Mouse (Mus musculus) left cerebral cortex, postnatal 14 days (tissue): Measurements from ENCODE around the gene Nfxl1. TPM values are rescaled to one million over a fixed set of nuclear protein-coding genes. Genes with fewer than 3 reads are reported as not detected.
"Not testable (repeated sequence)": the region's sequence is repeated elsewhere in the genome, so short reads cannot be mapped to it uniquely, and the experiment has no call there.

Source experiments
- DNase-seq, 2 experiments: peaks; one replicate each; pipeline ENCODE4 v3.0.0; 2021 to 2022; ENCODE audit warnings: low spot score in 2 of 2, mixed read lengths in 1 of 2
- intact Hi-C: fragments of 180-260 bp; cut with DNase I; formaldehyde crosslinking; loops from one replicate; pipeline ENCODE4 v1.15.1; 2025
- long read RNA-seq, 2 experiments: library from polyadenylated mRNA; stranded (forward); transcript quantifications; one replicate each; pipeline ENCODE4 v2.0.0; 2021
- total RNA-seq, 2 experiments: library from RNA; stranded (reverse); gene quantifications; 2 replicates each; pipeline ENCODE4 v1.2.3; 2021

The Nfxl1 gene
- 10 to 100 TPM; 11.2 to 17.1 TPM for total RNA-seq
- long read RNA-seq, experiment 1, partial matches to known transcripts = 2 of 9 reads
- long read RNA-seq, experiment 1, other reads (novel, unspliced or antisense) = 3 of 9 reads
- long read RNA-seq, experiment 2, partial matches to known transcripts = 5 of 13 reads
- long read RNA-seq, experiment 2, other reads (novel, unspliced or antisense) = 4 of 13 reads

DNA sequence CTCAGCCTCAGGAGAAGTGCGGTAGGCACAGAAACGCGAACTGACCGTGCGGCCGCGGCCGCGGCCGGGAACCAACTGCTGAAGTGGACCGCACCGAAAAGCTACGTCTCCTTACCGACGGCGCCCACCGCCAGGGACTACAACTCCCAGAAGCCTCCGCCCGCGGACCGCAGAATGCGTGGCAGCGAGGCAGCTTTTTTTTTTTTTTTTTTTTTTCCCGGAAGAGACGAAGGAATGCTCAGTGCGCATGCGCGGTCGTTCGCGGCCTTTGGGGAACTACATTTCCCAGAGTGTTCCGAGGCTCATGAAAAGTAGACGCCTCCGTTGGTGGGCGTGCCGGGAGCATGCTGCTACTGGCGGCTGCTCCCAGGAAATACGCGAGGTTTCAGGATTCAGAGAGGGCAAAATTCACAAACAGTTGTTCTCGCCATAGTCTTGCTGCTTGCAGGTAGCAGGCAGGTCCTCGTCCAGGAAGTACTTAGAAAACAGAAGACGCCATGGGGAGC lies at the start of gene Nfxl1:
Gene Nfxl1, minus strand, starts transcription at position 141 of the 506 bp plus-strand sequence.
- intact Hi-C loops = loop anchor here (5.0 to 10.0 kb wide), 2 partner anchors 155 to 198 kb away; no protein-coding TSS in a partner anchor

DNA sequence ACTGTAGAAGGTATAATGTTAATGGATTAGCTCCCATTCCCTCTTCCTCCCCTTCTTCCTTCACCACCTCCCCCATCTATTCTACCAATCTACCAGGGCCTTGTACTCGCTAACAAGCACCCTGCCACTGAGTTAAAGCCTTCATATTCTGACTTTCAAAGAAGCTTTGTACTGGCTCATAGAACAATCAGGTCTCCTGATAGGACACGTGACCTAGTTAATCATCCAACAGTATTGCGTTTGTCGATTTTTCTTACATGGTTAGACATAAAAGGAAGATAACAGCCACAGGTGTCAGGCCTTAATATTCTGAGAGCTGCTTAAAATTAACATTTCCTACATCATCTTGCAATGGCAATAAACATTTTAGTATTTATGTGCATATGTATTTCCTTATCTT lies 43.7 kb upstream of the Nfxl1 start:
- intact Hi-C loops = no loop called here
- no peak for DNase-seq

More for the DNA sequence above, at the start of gene Nfxl1:
- peak; percentile 97 to 99 for DNase-seq

DNA sequence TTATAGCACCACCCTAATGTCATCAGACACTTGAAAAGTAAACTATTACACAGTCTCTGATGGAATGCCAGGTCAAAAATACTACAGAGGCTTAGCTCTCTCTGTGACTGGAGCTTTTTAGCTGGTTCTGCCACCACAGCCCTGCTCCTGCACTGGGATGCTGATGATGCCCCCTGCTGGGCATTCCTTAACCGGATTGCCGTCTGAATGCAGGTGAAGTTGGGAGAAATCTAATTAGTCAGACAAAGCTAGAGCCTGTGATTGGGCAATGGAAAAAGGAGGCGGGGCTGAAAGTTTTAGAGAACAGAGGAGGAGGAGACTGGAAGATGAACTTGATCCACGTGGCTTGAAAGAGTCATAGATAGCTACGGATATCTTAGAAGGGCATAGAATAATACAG lies 41.5 kb upstream of the Nfxl1 start:
- DNase-seq = peak in 1 of 2 experiments; percentile 16
- intact Hi-C loops = no loop called here

DNA sequence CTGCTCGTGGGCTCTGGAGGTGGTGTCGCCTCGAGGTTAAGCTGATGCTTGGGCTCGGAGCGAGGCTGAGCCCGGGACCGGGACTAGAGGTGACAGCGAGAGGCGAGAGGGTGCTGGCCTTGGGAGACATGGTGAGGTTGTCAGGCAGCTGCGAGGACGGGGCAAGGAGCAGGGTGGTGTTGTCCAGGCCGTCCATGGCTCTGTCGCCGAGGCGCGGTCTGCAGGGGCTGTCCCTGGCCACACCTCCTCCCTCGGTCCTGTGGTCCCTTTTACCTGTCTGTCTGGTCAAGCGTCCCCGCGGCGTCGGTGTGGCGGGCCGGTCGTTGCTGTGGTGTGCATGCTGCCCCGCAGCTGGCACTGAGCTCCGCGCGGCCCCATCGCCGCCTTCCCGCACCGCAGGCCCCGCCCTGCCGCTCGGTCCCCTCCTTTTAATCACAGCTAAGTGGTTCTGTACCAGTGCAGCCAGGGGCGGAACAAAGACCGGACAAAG lies 27.8 kb upstream of the Nfxl1 start, which contains the start of gene Gm5868:
Gene Gm5868, minus strand, starts transcription at position 360 of the 490 bp plus-strand sequence.
- intact Hi-C loops = loop anchor here (5.0 kb wide), 1 partner anchor 420 kb away; the partner anchor contains the start of gene Slc10a4
- no peak for DNase-seq

DNA sequence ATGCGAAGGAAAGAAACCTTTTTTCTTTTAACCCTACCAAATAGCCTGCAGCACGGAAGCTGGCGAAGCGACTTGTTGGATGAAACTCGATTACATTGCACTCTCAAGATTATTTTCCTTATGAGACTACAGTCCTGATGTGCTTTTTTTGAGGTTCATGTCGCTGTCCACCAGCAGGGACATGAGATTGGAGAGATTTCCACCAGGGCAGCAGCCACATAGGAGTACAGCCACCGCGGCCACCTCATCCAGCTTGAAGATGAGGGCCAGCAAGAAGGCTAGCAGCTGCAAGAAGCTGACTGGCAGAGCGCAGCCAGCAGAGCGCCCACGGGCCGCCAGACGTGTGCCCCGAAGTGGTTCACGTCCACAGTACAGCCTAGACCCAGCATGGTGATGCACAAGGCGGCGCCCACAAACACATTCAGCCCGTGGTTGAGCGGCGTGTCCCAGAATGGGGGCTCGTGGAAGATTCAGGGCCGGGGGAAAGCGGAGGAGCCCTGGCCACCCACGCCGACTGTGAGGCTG lies 27.2 kb upstream of the Nfxl1 start:
- intact Hi-C loops = loop anchor here (5.0 kb wide), 1 partner anchor 421 kb away; the partner anchor contains the start of gene Slc10a4
- DNase-seq = not testable (repeated sequence)

DNA sequence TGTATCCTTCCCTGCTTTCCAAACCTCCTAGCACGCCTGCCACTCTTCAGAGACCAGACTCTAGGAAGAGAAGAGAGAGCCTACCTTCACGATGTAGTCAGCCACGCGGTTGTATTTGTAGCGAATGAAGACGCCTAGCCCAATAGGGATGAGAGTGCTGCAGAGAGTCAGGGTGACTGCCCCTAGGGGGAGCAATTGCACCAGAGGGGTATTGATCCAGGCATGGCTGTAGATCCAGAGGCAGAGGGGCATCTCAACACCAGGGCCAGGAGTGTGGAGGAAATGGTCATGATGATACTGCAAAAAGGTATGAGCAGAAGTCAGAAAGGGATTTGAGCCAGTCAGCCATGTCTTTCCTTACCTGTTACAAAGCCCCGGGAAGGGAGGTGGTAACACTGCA lies 26.6 kb upstream of the Nfxl1 start:
- DNase-seq = not testable (repeated sequence)
- intact Hi-C loops = loop anchor here (5.0 kb wide), 1 partner anchor 421 kb away; the partner anchor contains the start of gene Slc10a4

DNA sequence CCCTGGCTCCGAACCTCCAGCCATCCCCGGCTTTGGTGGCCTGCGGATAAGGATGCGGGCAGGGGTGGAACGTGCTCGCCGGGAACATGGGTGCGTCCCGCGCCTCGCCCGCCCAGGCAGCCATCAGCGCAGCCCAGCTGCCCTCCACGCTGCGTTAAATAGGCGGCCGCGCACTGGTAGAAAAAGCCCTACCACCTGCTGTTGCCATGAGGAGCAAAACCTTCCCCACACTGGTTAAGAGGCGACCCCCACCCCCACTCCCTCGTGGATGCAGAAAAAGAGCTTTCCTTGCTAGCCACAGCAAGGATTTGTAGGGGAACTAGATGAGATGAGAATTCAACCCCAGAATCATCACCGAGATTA lies 21.5 kb upstream of the Nfxl1 start, which contains the start of gene Zar1:
Gene Zar1, minus strand, starts transcription at position 285 of the 363 bp plus-strand sequence.
- intact Hi-C loops, DNase-seq: not testable (repeated sequence)

DNA sequence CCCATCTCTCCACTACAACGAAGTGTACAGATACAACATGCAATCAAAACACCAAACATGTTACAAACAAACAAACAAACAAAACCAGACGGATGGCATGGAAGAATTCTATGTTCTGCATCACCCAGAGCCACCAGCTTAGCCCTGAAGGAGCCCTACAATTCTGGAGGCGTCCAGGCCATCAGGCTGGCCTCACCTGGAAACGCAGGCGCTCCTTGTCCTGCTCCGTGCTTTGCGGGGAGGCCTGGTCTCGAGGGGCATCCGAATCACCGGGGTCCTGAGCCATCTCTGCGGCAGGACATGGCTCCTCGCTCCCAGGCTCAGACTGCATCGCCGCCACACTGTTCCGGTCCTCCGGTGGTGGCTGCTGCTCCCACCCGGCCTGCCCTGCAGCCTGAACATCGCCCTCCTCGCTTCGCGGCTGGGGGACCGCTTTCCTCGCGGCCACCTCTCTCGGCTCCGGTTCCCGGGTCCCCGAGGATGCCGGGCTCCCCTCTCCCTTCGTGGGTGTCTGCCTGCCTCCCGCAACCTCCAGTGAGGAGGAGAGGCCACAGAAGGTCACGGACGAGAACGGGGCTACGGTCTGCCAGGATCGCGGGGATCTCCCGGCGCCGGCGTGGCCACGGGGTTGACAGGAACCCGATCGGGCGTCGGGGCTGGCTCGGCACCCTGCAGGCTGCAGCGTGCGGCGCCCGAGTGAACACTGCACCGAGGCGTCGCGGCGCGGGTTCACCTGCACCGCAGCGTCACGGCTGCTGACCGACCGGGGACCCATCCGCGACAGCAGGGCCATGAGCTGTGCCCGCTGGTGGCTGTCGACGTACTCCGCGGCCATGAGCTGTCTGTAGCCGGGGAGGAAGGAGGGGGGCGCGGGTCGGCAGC lies 20.8 kb upstream of the Nfxl1 start:
- intact Hi-C loops, DNase-seq: not testable (repeated sequence)

DNA sequence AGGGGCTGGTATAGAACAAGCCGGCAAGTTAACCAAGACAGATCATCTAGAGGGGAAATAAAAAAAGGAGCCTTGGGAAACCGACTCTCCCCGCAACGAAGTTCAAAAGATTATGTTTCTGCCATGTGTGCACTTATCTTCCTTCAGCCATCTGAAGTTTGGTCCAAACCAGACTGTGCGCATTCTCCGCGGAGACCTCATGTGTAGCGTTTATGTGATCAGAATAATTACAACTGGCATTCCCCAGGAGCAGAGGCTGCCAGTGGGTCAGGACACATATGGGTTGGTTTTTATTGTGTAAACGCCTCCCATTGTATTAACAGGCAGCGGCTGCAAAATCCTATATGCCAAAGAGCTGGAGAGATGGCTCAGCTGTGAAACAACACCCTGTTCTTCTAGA lies 20.1 kb upstream of the Nfxl1 start:
- DNase-seq = not testable (repeated sequence)
- intact Hi-C loops = loop anchor here (5.0 kb wide), 1 partner anchor 438 kb away; no protein-coding TSS in a partner anchor

DNA sequence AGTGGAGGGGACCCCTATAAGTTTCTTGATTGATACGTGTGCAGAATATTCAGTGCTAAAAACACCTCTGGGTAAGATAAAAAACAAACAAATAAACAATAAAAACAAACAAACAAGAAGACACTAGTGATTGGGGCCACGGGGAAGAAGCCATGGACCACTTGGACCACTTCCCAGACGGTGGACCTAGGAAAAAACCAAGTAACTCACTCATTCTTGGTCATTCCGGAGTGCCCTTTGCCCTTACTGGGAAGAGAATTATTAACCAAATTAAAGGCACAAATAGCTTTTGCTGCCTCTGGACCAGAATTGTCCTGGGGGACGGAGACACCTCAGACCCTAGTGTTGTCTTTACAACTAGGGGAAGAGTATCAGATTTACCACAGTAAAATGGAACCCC lies 6.1 kb upstream of the Nfxl1 start:
- intact Hi-C loops = no loop called here
- DNase-seq = no peak

DNA sequence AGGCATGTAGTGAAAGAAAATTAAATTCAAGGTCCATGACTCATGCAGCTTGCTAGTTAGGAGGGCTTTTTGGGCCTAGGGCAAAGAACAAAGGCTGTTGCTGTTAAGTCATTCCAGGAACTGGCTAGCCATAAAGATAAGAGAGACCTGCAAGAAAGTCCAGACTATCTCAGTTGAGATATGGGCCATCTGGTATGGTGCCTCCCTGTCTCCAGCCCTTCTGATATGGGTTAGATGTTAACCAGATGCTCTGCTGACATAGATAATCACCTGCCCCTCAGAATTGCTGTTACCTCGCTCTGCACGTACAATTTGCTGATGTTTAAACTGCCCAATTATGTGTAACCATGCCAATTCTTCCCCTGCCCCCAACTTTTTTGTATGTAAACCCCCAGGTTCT lies 3.7 kb upstream of the Nfxl1 start:
- intact Hi-C loops = not testable (repeated sequence)

DNA sequence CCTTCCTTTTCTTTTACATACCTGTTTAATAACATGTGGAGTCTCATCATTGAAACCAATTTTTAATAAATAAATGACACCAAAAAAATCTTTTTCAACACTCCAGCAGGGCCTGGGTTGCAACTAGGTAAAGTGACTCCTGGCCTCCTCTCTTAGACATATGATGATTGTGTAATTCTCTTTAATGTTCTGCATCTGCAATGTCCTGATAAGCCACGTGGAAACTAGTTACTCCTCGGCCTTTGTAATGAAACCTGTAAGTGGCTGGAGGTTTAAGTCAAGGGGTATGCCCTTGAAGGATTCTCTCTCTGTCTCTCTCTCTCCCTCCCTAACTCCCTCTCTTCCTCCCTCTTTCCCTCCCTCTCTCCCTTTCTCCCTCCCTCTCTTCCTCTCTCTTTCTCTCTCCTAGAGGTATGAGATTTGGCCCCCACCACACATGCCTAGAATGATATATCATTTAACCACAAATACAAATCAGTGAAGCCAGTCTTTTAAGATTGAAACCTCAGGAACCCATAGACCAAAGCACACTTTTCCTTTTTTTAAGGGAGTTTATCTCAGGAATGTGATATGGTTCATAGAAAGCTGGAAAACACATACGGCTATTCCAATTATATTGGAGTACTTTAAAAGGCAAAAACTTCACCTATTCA lies 1.6 kb upstream of the Nfxl1 start:
- intact Hi-C loops = no loop called here
- DNase-seq = no peak

More for the DNA sequence above, 3.7 kb upstream of the Nfxl1 start:
- not testable (repeated sequence) for DNase-seq

DNA sequence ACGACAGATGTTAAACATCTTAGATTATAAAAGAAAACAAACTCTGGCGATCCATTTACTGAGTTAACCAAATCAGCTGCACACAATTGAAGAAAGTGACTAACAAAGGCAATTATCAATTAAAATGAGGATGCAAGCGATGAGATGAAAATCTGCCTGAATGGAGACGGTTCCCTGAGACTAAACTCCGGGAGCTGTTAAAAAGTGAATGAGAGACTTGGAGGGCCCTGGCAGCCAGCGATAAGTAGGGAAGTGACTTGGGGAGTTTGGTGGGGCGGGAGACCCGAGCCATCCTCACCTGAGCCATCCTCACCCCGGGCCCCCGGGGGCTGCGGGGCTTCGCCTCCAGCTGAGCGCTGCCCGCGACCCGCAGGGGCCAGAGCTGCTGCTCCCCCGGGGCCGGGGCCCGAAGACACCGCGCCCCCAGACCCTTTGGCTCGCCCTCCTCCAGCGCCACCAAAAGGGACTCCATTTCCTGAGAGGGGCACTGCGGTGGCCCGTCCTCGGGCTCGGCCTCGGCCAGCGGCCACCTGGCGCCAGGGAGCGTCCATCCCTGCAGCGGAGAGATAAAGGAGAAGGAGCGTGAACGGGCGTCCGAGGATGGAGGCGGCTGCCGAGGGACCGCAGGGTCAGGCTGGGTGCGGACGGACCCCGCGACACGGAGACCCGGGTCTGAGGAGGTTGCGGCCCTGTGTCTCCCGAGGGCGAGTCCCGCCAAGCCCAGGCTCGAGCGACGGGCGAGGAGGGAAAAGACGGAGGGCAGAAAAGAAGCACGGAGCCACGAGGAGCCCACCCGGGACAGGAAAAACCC lies 563 bp downstream of the Nfxl1 start:
- intact Hi-C loops = loop anchor here (5.0 to 10.0 kb wide), 2 partner anchors 156 to 198 kb away; no protein-coding TSS in a partner anchor
- DNase-seq = peak in 1 of 2 experiments; percentile 8

DNA sequence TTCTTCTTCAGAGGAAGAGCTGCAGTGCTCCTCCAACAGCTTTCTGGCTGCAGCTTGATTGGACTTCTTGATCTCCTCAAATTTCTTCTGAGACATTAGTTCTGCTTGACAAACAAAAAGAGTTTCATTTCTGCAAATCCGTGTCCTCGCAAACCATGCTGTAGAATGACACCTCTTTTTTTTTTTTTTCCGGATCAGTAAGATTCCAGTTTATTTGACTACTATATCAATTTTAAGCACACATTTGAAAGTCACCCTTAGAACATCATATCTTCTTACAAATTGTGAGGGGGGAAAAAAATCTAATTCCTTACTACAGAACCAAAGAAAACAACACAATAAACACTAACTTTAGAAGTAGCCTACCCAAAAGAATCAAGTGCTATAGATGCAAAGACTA lies 3.2 kb downstream of the Nfxl1 start:
- DNase-seq = no peak
- intact Hi-C loops = loop anchor here (5.0 to 10.0 kb wide), 2 partner anchors 159 to 201 kb away; no protein-coding TSS in a partner anchor

DNA sequence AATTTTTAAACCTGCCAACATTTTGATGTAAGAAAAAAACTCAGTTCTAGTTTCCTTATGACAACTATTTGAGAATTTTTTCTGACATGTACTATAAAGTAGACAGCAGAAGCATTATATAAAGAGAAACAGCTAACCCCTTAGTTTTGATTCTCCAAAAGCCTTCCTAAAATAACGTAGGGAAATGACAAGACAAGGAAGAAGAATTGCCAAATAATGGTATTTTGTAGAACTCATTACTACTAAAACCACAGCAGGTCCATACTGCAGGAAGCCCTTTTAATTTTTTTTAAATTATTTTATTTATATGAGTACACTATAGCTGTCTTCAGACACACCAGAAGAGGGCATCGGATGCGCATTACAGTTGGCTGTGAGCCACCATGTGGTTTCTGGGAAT lies 8.3 kb downstream of the Nfxl1 start:
- intact Hi-C loops = loop anchor here (10.0 kb wide), 1 partner anchor 164 kb away; no protein-coding TSS in a partner anchor

DNA sequence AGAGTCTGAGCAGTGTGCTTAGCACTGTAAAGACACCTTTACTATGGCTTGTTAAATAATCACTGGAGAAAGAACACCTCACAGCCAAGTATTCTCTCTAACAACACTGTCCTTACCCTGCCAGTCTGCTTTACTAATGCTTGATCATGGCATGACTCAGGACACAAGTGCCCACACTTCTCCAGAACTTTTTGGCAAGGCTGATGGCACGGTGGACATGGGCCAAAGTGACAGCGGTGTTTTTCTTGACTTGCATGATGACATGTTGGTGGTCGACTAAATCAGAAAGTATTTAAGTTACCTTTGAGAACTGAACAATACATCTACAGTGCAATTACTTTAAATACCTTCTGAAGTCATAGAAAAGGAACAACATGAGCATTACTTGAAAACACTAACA lies 30.6 kb downstream of the Nfxl1 start:
- DNase-seq = no peak
- intact Hi-C loops = no loop called here

More for the DNA sequence above, 8.3 kb downstream of the Nfxl1 start:
- DNase-seq = no peak

DNA sequence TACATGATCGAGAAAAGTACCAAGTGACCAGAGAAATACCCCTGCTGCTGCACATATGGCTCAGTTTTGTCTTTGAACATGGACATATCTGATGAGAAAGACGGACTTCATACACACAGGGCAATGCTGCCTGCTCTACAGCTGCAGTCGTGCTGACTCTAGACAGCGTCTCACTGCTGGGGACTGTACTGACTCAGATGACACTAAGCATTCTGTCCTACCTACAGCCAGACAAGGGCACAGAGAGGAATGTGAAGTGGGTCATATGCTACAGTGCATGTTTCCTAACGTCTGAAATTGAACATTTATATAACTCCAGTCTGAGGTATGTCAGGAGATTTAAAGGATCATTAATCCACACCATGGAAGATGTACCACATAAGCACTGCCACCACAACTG lies 45.7 kb downstream of the Nfxl1 start:
- intact Hi-C loops = no loop called here
- no peak for DNase-seq

DNA sequence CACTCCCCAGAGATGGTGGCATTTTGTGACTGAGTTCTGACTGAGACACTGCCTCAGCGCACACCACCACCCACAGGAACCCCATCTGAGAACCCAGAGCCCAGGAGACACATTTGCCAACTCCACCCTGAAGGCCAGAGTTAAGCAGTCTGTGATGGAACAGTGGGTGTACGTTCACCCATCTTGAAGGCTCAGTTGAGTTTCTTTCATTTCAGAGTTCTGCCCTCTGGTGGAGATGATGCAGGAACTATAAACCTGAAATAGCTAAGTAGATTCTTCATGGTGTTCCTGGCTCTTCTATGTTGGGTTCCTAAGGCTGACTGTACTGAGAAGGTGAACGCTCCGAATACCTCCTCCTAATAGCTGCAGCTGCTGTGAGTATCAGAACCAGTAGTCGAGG lies 53.7 kb downstream of the Nfxl1 start:
- intact Hi-C loops = loop anchor here (2.0 kb wide), 1 partner anchor 153 kb away; no protein-coding TSS in a partner anchor
- peak; percentile 37 to 67 for DNase-seq
